Mouse (Mus musculus) gastrocnemius, adult 2 months (tissue): ENCODE measurements around the gene Gramd1b. TPM values are rescaled to one million over a fixed set of nuclear protein-coding genes. Genes with fewer than 3 reads are reported as not detected.

Experiments
- DNase-seq: peaks from one replicate; pipeline ENCODE4 v3.0.0; 2022
- H3K27ac ChIP-seq: fragments of 200-600 bp; 2 replicates; pipeline ENCODE4 v1.8.1; 2022; ENCODE audit warnings: mild to moderate bottlenecking
- H3K4me3 ChIP-seq: fragments of 200-600 bp; 2 replicates; pipeline ENCODE4 v1.8.1; 2022; ENCODE audit warnings: mild to moderate bottlenecking, moderate library complexity
- CTCF ChIP-seq: fragments of 200-600 bp; IDR thresholded peaks from 2 replicates; pipeline ENCODE4 v1.8.1; 2022; ENCODE audit warnings: antibody characterized with exemption, mild to moderate bottlenecking, moderate library complexity
- intact Hi-C: fragments of 180-260 bp; cut with DNase I; formaldehyde crosslinking; loops from one replicate; pipeline ENCODE4 v1.15.1; 2025
- total RNA-seq, 2 experiments: library from RNA; stranded (reverse); gene quantifications; 2 replicates each; pipeline ENCODE4 v1.2.3; 2021

Gene Gramd1b
- total RNA-seq, 2 experiments from 2014 or later: 5.3 to 8.2 TPM

- no peak for DNase-seq
- intact Hi-C loops: no loop called here
- Histone ChIP-seq H3K27ac (no peak overlapping the region), H3K4me3 (no peak overlapping the region)
- no peak for TF ChIP-seq CTCF
These were observed 226.9 kb downstream of the Gramd1b start for GRCm38 (mm10) chr9:40304243-40304642.

DNA sequence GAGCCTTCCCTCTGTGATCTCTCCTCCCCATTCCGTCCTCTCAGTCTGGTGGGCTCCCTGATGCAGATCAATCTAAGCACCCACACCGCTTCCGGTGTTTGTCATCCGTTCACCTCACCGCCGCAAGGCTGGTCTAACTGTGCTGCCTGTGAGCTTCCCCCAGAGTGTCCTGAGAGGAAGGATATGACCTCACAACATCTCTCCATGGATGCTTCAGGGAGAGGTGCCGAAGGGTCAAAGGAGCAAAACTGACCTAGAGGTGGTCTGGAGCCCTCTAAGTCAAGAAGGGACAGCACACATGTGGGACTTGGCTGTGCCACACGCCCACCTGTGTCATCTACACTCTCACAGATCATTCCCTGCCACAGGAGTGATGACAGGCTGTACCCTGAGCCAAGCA, 228.8 kb downstream of the Gramd1b start:
- no peak overlapping the region for H3K4me3 ChIP-seq
- intact Hi-C loops: no loop called here
- TF ChIP-seq CTCF: no peak
- DNase-seq: no peak
- H3K27ac ChIP-seq: no peak overlapping the region

DNA sequence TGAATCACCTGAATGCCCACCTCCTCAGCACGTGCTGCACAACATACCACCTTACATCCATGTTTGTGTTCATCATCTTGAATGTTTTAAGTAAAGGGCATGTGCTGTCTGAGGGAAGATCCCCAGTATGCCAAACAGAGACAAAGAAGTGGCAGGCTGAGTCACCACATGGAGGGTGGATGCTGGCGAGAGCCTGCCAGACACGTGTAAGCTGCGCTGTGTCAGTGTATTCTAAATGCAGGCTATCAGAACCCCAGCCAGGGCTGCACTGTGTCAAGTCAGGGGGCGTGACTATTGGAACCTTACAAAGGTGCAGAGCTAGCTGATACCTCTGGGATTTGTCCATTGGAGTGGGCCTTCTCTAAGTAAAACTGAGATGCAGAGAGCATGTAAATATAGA, 229.7 kb downstream of the Gramd1b start:
- no peak for DNase-seq
- no peak overlapping the region for H3K4me3 ChIP-seq
- intact Hi-C loops: no loop called here
- H3K27ac ChIP-seq: no peak overlapping the region
- TF ChIP-seq CTCF: no peak

- DNase-seq: no peak
- no peak for TF ChIP-seq CTCF
- Histone ChIP-seq H3K27ac (no peak overlapping the region), H3K4me3 (no peak overlapping the region)
- intact Hi-C loops: no loop called here
These were observed 230.9 kb downstream of the Gramd1b start for GRCm38 (mm10) chr9:40300018-40300989.

DNA sequence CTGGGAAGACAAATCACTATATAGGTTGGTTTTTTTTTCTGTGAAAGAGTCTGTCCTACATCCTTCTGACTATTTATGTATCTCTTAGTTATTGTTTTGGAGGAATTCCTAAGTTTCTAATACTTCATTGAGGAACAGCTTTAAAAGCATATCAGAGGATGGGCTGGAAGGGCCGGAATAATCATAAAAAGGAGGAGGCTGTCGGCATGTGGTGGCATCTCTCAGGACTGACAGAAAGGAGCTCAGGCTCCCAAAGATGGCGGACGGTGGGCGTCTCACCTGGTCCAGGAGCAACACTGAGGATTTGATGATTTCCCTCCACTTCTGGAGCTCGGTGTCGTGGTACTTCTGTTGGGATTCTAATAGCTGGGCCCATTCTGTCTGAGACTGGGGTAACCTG, 231.9 kb downstream of the Gramd1b start:
- no peak overlapping the region for H3K4me3 ChIP-seq
- H3K27ac ChIP-seq: no peak overlapping the region
- no peak for DNase-seq
- intact Hi-C loops: no loop called here
- TF ChIP-seq CTCF: no peak

GRCm38 (mm10) chr9:40297969-40298368, 233.2 kb downstream of the Gramd1b start:
- intact Hi-C loops: no loop called here
- H3K4me3 ChIP-seq: no peak overlapping the region
- no peak overlapping the region for H3K27ac ChIP-seq
- DNase-seq: no peak
- no peak for TF ChIP-seq CTCF

DNA sequence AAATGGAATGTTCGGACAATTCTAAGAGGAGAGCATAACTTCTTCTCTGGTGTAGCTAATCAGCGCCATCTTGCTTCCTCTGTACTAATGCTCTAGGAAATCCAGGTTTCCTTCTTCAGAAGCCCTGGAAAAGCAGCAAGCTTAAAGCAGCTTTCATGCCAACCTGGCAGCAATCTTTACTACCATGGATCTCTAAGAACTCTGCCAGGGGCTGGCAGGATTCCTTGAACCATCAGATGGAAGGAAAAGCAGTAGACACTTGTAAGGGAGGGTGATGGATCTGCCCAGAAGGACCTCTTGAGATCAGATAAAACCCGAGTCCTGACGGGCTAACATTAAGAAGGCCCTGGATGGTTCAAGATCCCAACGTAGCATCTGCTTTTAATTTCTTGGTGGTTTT, 234.9 kb downstream of the Gramd1b start:
- peak; percentile 41 for DNase-seq
- no peak overlapping the region for H3K4me3 ChIP-seq
- intact Hi-C loops: no loop called here
- no peak overlapping the region for H3K27ac ChIP-seq
- no peak for TF ChIP-seq CTCF

DNA sequence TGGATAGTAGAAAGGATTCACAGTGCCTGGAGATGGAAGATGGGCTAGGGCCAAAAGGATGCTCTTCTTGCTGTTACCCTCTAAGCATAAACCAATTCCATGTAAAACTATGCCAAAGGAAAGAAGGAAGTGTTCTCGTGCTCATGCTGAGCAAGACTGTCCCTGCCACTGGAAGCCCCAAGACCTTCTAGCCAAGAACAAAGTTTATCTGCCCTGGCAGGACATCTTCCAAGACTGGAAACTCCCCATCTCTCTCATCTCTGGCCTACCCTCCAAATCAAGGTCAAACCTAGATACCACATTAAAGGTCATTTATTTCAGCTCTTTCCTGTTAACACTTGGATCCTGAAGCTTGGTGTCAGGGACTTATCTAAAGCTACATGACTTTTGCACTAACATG, 236.3 kb downstream of the Gramd1b start:
- TF ChIP-seq CTCF: no peak
- no peak overlapping the region for H3K27ac ChIP-seq
- intact Hi-C loops: no loop called here
- no peak for DNase-seq
- no peak overlapping the region for H3K4me3 ChIP-seq

DNA sequence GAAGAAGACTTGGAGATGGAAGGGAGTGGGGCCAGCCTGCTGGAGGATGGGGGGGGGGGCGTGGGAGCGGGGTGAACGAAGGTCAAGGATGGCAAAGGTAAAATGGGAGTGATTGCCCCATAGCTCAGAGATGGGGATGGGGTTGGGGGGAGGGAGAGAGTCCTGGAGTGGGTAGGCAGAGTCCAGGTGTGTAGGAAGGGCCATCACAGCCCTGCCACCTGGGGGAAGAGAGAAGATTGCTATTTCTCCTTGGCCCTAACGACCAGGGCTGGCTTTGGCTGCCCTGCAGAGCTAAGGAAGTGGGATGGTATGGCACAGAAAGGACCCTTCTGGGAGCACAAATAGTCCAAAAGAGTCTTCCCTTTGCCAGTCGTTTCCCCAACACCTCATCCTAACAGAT, 237.0 kb downstream of the Gramd1b start:
- no peak for TF ChIP-seq CTCF
- no peak overlapping the region for H3K27ac ChIP-seq
- intact Hi-C loops: no loop called here
- no peak overlapping the region for H3K4me3 ChIP-seq
- DNase-seq: no peak

DNA sequence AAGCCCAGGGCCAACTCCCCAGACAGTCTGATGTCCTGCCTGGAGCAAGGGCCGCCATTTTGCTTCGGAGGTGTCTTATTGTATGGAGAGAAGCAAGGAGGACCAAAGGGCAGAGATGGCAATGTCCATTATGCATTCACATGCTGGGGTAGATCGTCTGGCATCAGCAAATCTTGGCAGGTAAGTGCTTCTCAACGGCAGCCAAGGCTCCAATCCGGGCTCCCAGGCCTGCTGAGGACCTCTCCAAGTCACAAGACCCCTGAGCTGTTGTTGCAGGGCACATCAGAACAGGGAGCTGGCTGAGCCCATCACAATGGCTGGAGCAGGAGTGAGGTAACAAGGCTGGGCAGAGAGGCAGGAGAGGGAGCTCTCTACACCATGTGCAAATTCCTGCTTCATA, 237.4 kb downstream of the Gramd1b start:
- no peak for DNase-seq
- Histone ChIP-seq H3K4me3 (no peak overlapping the region), H3K27ac (no peak overlapping the region)
- TF ChIP-seq CTCF: no peak
- intact Hi-C loops: no loop called here

DNA sequence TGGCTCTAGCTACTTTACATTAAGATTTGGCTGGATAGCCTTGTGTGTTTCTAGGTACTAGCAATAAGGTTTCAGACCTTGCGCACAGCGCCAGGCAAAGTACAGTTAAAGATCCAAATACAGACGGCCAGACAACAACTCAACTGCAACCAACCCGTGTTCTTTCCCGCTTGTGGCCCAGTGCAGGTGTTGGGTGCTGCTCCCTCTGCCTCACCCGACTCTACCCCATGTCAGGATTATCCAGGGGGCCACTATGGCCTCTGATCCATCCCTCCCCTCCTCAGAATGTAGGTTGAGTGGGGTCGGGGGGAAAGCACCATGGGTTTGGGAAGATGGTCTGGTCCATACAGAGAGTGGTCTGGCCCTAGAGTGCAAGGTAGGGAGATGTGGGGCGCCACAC, 237.9 kb downstream of the Gramd1b start:
- no peak for TF ChIP-seq CTCF
- no peak overlapping the region for H3K4me3 ChIP-seq
- intact Hi-C loops: no loop called here
- H3K27ac ChIP-seq: no peak overlapping the region
- no peak for DNase-seq

- intact Hi-C loops: no loop called here
- H3K4me3 ChIP-seq: no peak overlapping the region
- H3K27ac ChIP-seq: no peak overlapping the region
- DNase-seq: no peak
- no peak for TF ChIP-seq CTCF
These were observed 238.7 kb downstream of the Gramd1b start for GRCm38 (mm10) chr9:40292475-40292874.

- no peak for TF ChIP-seq CTCF
- H3K4me3 ChIP-seq: no peak overlapping the region
- intact Hi-C loops: no loop called here
- DNase-seq: no peak
- H3K27ac ChIP-seq: no peak overlapping the region
These were observed 248.2 kb downstream of the Gramd1b start for GRCm38 (mm10) chr9:40282968-40283367.

DNA sequence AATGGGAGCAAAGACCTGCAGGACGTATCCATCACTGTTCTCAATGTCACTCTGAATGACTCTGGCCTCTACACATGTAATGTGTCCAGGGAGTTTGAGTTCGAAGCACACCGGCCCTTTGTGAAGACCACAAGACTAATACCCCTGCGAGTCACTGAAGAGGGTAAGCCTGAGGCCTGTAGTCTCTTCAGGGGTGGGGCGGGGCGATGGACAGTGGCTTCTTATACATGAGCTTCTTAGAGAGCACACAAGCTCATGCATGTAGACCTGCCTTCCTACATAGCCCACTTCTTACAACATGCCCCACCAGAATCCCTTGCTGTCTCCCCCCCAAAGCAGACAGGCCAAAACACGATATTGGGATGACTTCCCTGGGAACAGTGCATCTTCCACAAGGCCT, 251.7 kb downstream of the Gramd1b start:
- Histone ChIP-seq H3K4me3 (no peak overlapping the region), H3K27ac (no peak overlapping the region)
- no peak for DNase-seq
- intact Hi-C loops: no loop called here
- no peak for TF ChIP-seq CTCF
